In genomic region chr9:58158541-58159311, GRCm38 (mm10) we compare ENCODE assay signal across 7 mouse cellular contexts. TPM values are rescaled to one million over a fixed set of nuclear protein-coding genes. Genes with fewer than 3 reads are reported as not detected.
DNase-seq lines count a peak whose midpoint lies in the region; ATAC-seq lines count a peak whose summit lies in the region.

No protein-coding gene starts in this region.

- no peaks in the 10 kb centered on the region for H3K36me3 ChIP-seq in midbrain, embryonic 15.5 days (replicated peaks)

- peak overlapping the region; percentile 30; the same call in 1 of the 2 replicates for H3K27ac ChIP-seq in midbrain, embryonic 15.5 days

- H3K9ac ChIP-seq in midbrain, embryonic 15.5 days, result no peak overlapping the region

- WGBS in midbrain, embryonic 15.5 days, result 38% methylated on average over 7 of the region's 7 CpGs

- H3K4me2 ChIP-seq in midbrain, embryonic 15.5 days, result no peak overlapping the region

- no peak overlapping the region for H3K4me3 ChIP-seq in midbrain, embryonic 15.5 days

- peak; percentile 61 for DNase-seq in NIH3T3 (ENCODE audit: low read depth)
- DNase-seq in embryo, embryonic 10.5 days (ENCODE audit: low spot score), result peak; percentile 68
- DNase-seq in heart, adult 9 months (ENCODE audit: low spot score in 2 of 2), result peak; percentile 66 to 77
- peak; percentile 69 for DNase-seq in kidney, postnatal 10 days
- DNase-seq in adrenal gland, adult 8-10 months, result no peak
- no peak for DNase-seq in ovary, adult 18-20 months (ENCODE audit: low spot score)

- no peak for ATAC-seq in midbrain, embryonic 15.5 days (replicated peaks)

- H3K27me3 ChIP-seq in midbrain, embryonic 15.5 days (replicated peaks), result no peaks in the 10 kb centered on the region

- no peaks in the 10 kb centered on the region for H3K4me1 ChIP-seq in midbrain, embryonic 15.5 days

- no peaks in the 10 kb centered on the region for H3K9me3 ChIP-seq in midbrain, embryonic 15.5 days

RNA-seq across cellular contexts. Expression of gene Ccdc33, which starts 40.1 kb away (rescaled TPM):
- polyA plus RNA-seq in midbrain, embryonic 15.5 days (2015; fragmentation: Nextera tagmentation; extraction: Ambion mirVana), result 0.36 and 0.79 TPM in 2 replicates
- total RNA-seq in adrenal gland, adult 8-10 months (2022), result 1 to 10 TPM in 2 of 4 experiments, under 1 TPM in 1, not detected in 1; 0.49 to 2.4 (median 1.2) TPM

RNA-seq across cellular contexts. Expression of gene Islr, which starts 45.4 kb away (rescaled TPM):
- polyA plus RNA-seq in midbrain, embryonic 15.5 days (2015; fragmentation: Nextera tagmentation; extraction: Ambion mirVana), result 36.1 and 46.9 TPM in 2 replicates
- 10 to 100 TPM; 23.6 to 40.9 (median 28.1) TPM for total RNA-seq in adrenal gland, adult 8-10 months (2022)

RNA-seq across cellular contexts. Expression of gene Islr2, which starts 45.4 kb away (rescaled TPM):
- polyA plus RNA-seq in midbrain, embryonic 15.5 days (2015; fragmentation: Nextera tagmentation; extraction: Ambion mirVana), result 44.4 and 55.1 TPM in 2 replicates
- 1 to 10 TPM; 1.2 to 1.9 (median 1.7) TPM for total RNA-seq in adrenal gland, adult 8-10 months (2022)

Comparison
In these comparisons a context has a peak if more than half of its experiments do, and no peak if none do; other contexts are left out.
1. DNase-seq: peak in NIH3T3 (single experiment), embryo, embryonic 10.5 days (single experiment), heart, adult 9 months (2 of 2) and kidney, postnatal 10 days (single experiment); none in adrenal gland, adult 8-10 months (single experiment) and ovary, adult 18-20 months (single experiment).